Mouse (Mus musculus) bone marrow macrophage, adult 2 months (primary cell): Measurements from ENCODE around the gene Kif2c. TPM values are rescaled to one million over a fixed set of nuclear protein-coding genes. Genes with fewer than 3 reads are reported as not detected.
A peak's percentile ranks its signal among the peaks of the same experiment; 100 is the strongest.

Source experiments
- H3K27ac ChIP-seq: 2 replicates; pipeline ENCODE4 v1.5.1; 2012; ENCODE audit warnings: low read depth, low read length; ENCODE audit not compliant: insufficient read depth
- H3K4me1 ChIP-seq: 2 replicates; pipeline ENCODE4 v1.6.1; 2012; ENCODE audit warnings: low read length; ENCODE audit not compliant: control insufficient read depth, insufficient read depth
- H3K4me3 ChIP-seq: 2 replicates; pipeline ENCODE4 v1.5.1; 2012; ENCODE audit warnings: mild to moderate bottlenecking, low read length, moderate library complexity; ENCODE audit not compliant: insufficient read depth
- CTCF ChIP-seq: IDR thresholded peaks from 2 replicates; pipeline ENCODE4 v1.5.1; 2012; ENCODE audit warnings: low read depth, mild to moderate bottlenecking, low read length, moderate library complexity
- POLR2A ChIP-seq: IDR thresholded peaks from 2 replicates; pipeline ENCODE4 v1.6.1; 2012; ENCODE audit warnings: mild to moderate bottlenecking, low read depth, low read length, borderline replicate concordance
- polyA plus RNA-seq: library from polyadenylated mRNA; stranded (reverse); fragments of >200 nt; gene quantifications from 2 replicates; pipeline ENCODE4 v1.2.4, GENCODE M21; 2012; ENCODE audit not compliant: missing spikeins, insufficient read depth, insufficient read length

Gene Kif2c
- polyA plus RNA-seq, 1 experiment, result 20.5 TPM

- Histone ChIP-seq H3K4me3 (no peak overlapping the region), H3K27ac (no peak overlapping the region), H3K4me1 (peaks cover 49% of the 10 kb centered on the region)
- TF ChIP-seq POLR2A (no peak), CTCF (no peak)
Measured at GRCm38 (mm10) chr4:117122209-117122608, 60.2 kb downstream of the Kif2c start.

DNA sequence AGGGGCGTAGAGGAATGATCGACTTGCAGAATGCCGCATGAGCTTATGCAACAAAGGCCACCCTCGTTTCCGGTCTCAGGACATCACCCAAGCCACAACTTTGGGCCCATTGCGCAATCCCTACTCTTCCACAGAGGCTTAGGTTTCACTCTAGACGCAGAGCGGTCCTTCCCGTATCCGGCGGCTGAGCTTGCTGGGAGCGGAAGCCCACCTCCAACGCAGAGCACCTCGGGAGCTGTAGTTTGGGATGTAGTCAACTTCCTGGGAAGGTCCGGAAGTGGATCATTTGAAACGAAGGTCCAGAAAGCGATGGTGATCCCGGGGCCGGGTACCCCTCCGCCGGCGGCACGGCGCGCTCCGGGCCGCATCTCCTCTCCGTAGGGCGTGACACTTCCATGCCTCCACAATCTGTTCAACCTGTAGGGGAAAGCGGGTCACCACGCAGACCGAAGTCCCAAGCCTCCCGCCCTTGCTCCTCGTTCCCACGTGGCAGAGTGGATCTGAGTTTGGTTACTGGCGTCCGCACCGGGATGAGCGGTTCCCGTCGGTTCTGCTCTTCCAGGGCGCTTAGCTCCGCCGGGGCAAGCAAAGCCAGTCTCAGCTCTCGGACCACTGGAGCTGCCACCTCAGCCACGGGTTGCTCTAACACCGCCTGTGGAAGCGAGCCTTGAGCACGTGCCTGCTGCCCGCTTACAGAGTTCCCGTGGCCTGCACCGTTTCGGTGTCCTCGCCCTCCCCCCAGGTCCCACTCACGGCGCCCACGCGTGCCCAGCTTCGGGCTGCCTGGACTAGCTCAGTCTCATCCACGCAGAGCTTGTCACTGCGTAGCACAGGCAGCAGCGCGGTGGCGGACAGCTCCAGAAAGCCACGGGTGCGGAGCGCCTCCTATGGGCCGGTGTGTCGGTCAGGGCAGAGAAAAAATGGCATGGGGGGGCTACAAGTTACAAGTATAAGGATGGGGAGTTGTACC lies 61.7 kb downstream of the Kif2c start:
- TF ChIP-seq POLR2A, result no peak
- peak; percentile 74 for TF ChIP-seq CTCF
- H3K4me1 ChIP-seq, result peaks cover 40% of the 10 kb centered on the region
- H3K4me3 ChIP-seq, result peak overlapping the region; percentile 82
- H3K27ac ChIP-seq, result peak overlapping the region; percentile 69

DNA sequence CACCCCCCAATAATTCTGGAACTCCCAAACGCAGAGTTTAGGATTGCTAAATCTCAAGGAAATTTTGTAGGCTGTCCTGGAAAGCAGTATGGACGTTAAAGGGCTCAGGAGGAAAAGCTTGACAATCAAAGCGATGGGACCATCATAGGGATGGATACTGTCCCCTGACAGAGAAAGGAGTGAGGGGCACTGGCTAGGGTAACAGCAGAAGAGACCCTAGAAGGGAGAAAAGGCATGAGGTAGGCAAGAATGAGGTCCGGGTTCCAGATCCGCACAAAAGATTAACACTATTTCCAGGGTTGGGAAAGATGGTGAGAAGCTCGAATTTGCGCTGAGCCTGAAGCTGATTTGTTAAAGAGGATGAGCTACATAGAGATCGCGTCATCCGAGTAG lies 62.4 kb downstream of the Kif2c start:
- TF ChIP-seq POLR2A (no peak), CTCF (no peak)
- H3K4me1 ChIP-seq, result peaks cover 33% of the 10 kb centered on the region
- H3K27ac ChIP-seq, result peak overlapping the region; percentile 69
- H3K4me3 ChIP-seq, result peak overlapping the region; percentile 59

GRCm38 (mm10) chr4:117119636-117120035 lies 62.8 kb downstream of the Kif2c start:
- Histone ChIP-seq H3K4me1 (peaks cover 33% of the 10 kb centered on the region), H3K27ac (no peak overlapping the region), H3K4me3 (peak overlapping the region; percentile 59)
- TF ChIP-seq POLR2A (no peak), CTCF (no peak)

GRCm38 (mm10) chr4:117117931-117118330 lies 64.5 kb downstream of the Kif2c start:
- H3K4me1 ChIP-seq, result peaks cover 22% of the 10 kb centered on the region

DNA sequence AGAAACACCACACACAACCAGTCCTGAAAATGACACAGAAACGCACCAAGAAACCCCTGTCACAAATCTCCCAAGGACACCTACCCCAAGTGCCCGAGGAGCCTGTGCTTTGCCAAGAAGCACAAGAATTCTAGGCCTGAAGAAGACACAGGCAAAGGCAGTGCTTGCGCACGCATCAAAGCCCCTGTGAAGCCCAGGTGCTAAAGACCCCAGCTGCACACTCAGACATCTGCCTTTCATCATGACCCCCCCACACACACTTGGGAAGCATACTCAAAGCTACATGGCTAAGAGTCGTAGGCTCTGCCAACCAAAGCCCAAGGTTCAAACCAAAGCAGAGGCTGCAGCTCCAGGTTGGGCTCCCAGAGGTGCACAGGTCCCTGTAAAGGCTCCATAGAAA lies 66.8 kb downstream of the Kif2c start:
- Histone ChIP-seq H3K27ac (no peak overlapping the region), H3K4me1 (peaks cover 9% of the 10 kb centered on the region), H3K4me3 (no peak overlapping the region)
- TF ChIP-seq POLR2A, result no peak
- no peak for TF ChIP-seq CTCF

More at GRCm38 (mm10) chr4:117117931-117118330, 64.5 kb downstream of the Kif2c start:
- H3K4me3 ChIP-seq, result no peak overlapping the region
- TF ChIP-seq CTCF (no peak), POLR2A (no peak)
- H3K27ac ChIP-seq, result no peak overlapping the region

DNA sequence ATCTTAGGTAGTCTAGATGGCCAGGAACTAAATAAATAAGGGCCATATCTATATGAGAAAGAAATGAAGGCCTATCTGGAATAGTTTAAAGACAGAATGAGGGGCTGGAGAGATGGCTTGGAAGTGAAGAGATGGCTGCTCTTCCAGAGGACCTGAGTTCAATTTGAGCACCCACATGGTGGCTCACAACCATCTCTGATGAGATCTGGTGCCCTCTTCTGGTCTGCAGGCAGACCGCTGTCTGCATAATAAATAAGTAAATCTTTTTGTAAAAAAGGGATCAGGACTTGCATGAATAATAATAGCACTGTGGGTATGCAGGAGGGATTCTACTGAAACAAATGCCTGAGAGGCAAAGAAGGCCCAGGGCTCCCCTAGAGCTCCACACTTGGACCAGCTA lies 69.2 kb downstream of the Kif2c start:
- no peak overlapping the region for H3K27ac ChIP-seq
- no peak overlapping the region for H3K4me3 ChIP-seq
- TF ChIP-seq POLR2A (no peak), CTCF (no peak)
- H3K4me1 ChIP-seq, result peaks cover 3% of the 10 kb centered on the region; the same call in 1 of the 2 replicates

- H3K4me1 ChIP-seq, result no peaks in the 10 kb centered on the region
- H3K27ac ChIP-seq, result no peak overlapping the region
- H3K4me3 ChIP-seq, result no peak overlapping the region
- no peak for TF ChIP-seq CTCF
- TF ChIP-seq POLR2A, result no peak
Measured at GRCm38 (mm10) chr4:117110985-117111384, 71.5 kb downstream of the Kif2c start.

GRCm38 (mm10) chr4:117110249-117110648 lies 72.2 kb downstream of the Kif2c start:
- no peak overlapping the region for H3K27ac ChIP-seq
- H3K4me3 ChIP-seq, result no peak overlapping the region
- H3K4me1 ChIP-seq, result no peaks in the 10 kb centered on the region
- TF ChIP-seq CTCF, result no peak
- no peak for TF ChIP-seq POLR2A

Other genes starting within 250 kb of the Kif2c start
- gene Urod, start 188.2 kb downstream of the Kif2c start, polyA plus RNA-seq, result 45.5 and 56.5 TPM in 2 replicates
- gene Hectd3, start 187.3 kb downstream of the Kif2c start, polyA plus RNA-seq, result 24.5 and 26.8 TPM in 2 replicates
- 8.1 and 8.5 TPM in 2 replicates for gene Eif2b3, start 163.2 kb downstream of the Kif2c start, polyA plus RNA-seq
- gene Ptch2, start 86.6 kb downstream of the Kif2c start, polyA plus RNA-seq, result not detected in 2 replicates
- 4.3 and 4.8 TPM in 2 replicates for gene Btbd19, start 56.9 kb downstream of the Kif2c start, polyA plus RNA-seq
- 2.2 and 4.4 TPM in 2 replicates for gene Tctex1d4, start 55.8 kb downstream of the Kif2c start, polyA plus RNA-seq
- 2.9 and 3.3 TPM in 2 replicates for gene Plk3, start 48.7 kb downstream of the Kif2c start, polyA plus RNA-seq
- gene Rps8, start 26.4 kb downstream of the Kif2c start, polyA plus RNA-seq, result 1,158 and 1,548 TPM in 2 replicates
- gene Tmem53, start 69.3 kb upstream of the Kif2c start, polyA plus RNA-seq, result not detected in 2 replicates
- gene Armh1, start 69.5 kb upstream of the Kif2c start, polyA plus RNA-seq, result not detected in 2 replicates